Mouse (Mus musculus) midbrain, embryonic 11.5 days (tissue): Measurements from ENCODE around the gene Omp. TPM values are rescaled to one million over a fixed set of nuclear protein-coding genes. Genes with fewer than 3 reads are reported as not detected.

Experiments
- ATAC-seq: fragments of 200-750 bp; cut with Nextera tagmentation; 2 replicates; pipeline ENCODE4 v1.8.0; 2017; ENCODE audit warnings: moderate TSS enrichment, moderate library complexity; ENCODE audit not compliant: low FRiP score
- DNase-seq: peaks from one replicate; pipeline ENCODE4 v3.0.0; 2015; ENCODE audit warnings: low spot score; ENCODE audit errors: missing footprints
- H3K27ac ChIP-seq: fragments of 300-500 bp; sonication (generic); 2 replicates; pipeline ENCODE4 v1.5.1; 2014; ENCODE audit warnings: low read depth, low read length
- H3K27me3 ChIP-seq: fragments of 300-500 bp; sonication (generic); 2 replicates; pipeline ENCODE4 v1.6.1; 2014; ENCODE audit warnings: mild to moderate bottlenecking, low read length, moderate library complexity, mixed read lengths; ENCODE audit not compliant: control insufficient read depth, insufficient read depth
- H3K36me3 ChIP-seq: fragments of 300-500 bp; sonication (generic); 2 replicates; pipeline ENCODE4 v1.6.1; 2014; ENCODE audit warnings: mild to moderate bottlenecking, low read length, moderate library complexity, mixed read lengths; ENCODE audit not compliant: control insufficient read depth, insufficient read depth
- H3K4me1 ChIP-seq: fragments of 300-500 bp; sonication (generic); 2 replicates; pipeline ENCODE4 v1.6.1; 2014; ENCODE audit warnings: low read length; ENCODE audit not compliant: control insufficient read depth, insufficient read depth
- H3K4me2 ChIP-seq: fragments of 300-500 bp; sonication (generic); 2 replicates; pipeline ENCODE4 v1.6.1; 2014; ENCODE audit warnings: mild to moderate bottlenecking, moderate library complexity
- H3K4me3 ChIP-seq: fragments of 300-500 bp; sonication (generic); 2 replicates; pipeline ENCODE4 v1.5.1; 2014; ENCODE audit warnings: low read depth, low read length
- H3K9ac ChIP-seq: fragments of 300-500 bp; sonication (generic); 2 replicates; pipeline ENCODE4 v1.6.1; 2014; ENCODE audit warnings: low read length
- H3K9me3 ChIP-seq: fragments of 300-500 bp; sonication (generic); 2 replicates; pipeline ENCODE4 v1.6.1; 2016; ENCODE audit warnings: low read length; ENCODE audit not compliant: control insufficient read depth
- WGBS: fragments of 180-500 bp; shearing (Covaris S2); extraction: QIAGEN DNeasy Blood & Tissue Kit; methylation state at CpG from one replicate; pipeline ENCODE4 v1.1.7; 2014; 5-methylcytosine and 5-hydroxymethylcytosine counted together
- polyA plus RNA-seq: library from polyadenylated mRNA; unstranded; fragments of >200 nt; fragmentation: Nextera tagmentation; extraction: Ambion mirVana; gene quantifications from 2 replicates; pipeline ENCODE4 v1.2.1, GENCODE M21; 2014

Gene Omp
- polyA plus RNA-seq, 1 experiment from 2014 or later, result 0.18 TPM

GRCm38 (mm10) chr7:98103002-98103941, 42.0 kb downstream of the Omp start:
- no peak overlapping the region for H3K27ac ChIP-seq
- peak; percentile 98 for DNase-seq
- H3K36me3 ChIP-seq, result no peaks in the 10 kb centered on the region
- H3K27me3 ChIP-seq, result no peaks in the 10 kb centered on the region
- H3K9me3 ChIP-seq, result no peaks in the 10 kb centered on the region
- peak; percentile 84 for ATAC-seq
- WGBS, result 42% methylated on average over 10 of the region's 26 CpGs
- peaks cover 2% of the 10 kb centered on the region; the same call in 1 of the 2 replicates for H3K4me1 ChIP-seq
- H3K4me3 ChIP-seq, result peak overlapping the region; percentile 19; the same call in 1 of the 2 replicates
- H3K4me2 ChIP-seq, result peak overlapping the region; percentile 43
- H3K9ac ChIP-seq, result peak overlapping the region; percentile 68

GRCm38 (mm10) chr7:98102488-98102887, 42.8 kb downstream of the Omp start:
- no peaks in the 10 kb centered on the region for H3K9me3 ChIP-seq
- H3K4me1 ChIP-seq, result peaks cover 2% of the 10 kb centered on the region; the same call in 1 of the 2 replicates
- H3K27me3 ChIP-seq, result no peaks in the 10 kb centered on the region
- 92% methylated on average over 11 of the region's 11 CpGs for WGBS
- H3K4me2 ChIP-seq, result peak overlapping the region; percentile 43; the same call in 1 of the 2 replicates
- peaks cover 3% of the 10 kb centered on the region; the same call in 1 of the 2 replicates for H3K36me3 ChIP-seq
- H3K4me3 ChIP-seq, result no peak overlapping the region
- H3K9ac ChIP-seq, result peak overlapping the region; percentile 68
- H3K27ac ChIP-seq, result no peak overlapping the region
- no peak for DNase-seq
- peak; percentile 4; the same call in 1 of the 2 replicates for ATAC-seq

GRCm38 (mm10) chr7:98097557-98097956, 47.7 kb downstream of the Omp start:
- WGBS, result 93% methylated on average over 8 of the region's 8 CpGs
- H3K4me2 ChIP-seq, result no peak overlapping the region

GRCm38 (mm10) chr7:98095852-98096251, 49.5 kb downstream of the Omp start:
- Histone ChIP-seq H3K4me3 (no peak overlapping the region), H3K36me3 (peaks cover 10% of the 10 kb centered on the region; the same call in 1 of the 2 replicates), H3K9ac (no peak overlapping the region), H3K4me1 (no peaks in the 10 kb centered on the region), H3K27me3 (no peaks in the 10 kb centered on the region), H3K9me3 (no peaks in the 10 kb centered on the region), H3K4me2 (no peak overlapping the region), H3K27ac (no peak overlapping the region)
- 97% methylated on average over 4 of the region's 4 CpGs for WGBS
- DNase-seq, result no peak
- no peak for ATAC-seq

More at GRCm38 (mm10) chr7:98097557-98097956, 47.7 kb downstream of the Omp start:
- Histone ChIP-seq H3K4me3 (no peak overlapping the region), H3K36me3 (peaks cover 7% of the 10 kb centered on the region; the same call in 1 of the 2 replicates), H3K9ac (no peak overlapping the region), H3K27ac (no peak overlapping the region), H3K9me3 (no peaks in the 10 kb centered on the region), H3K27me3 (no peaks in the 10 kb centered on the region), H3K4me1 (peaks cover under 1% of the 10 kb centered on the region; the same call in 1 of the 2 replicates)
- no peak for DNase-seq
- no peak for ATAC-seq

Other genes with a start within 250 kb of the Omp start
- gene Gdpd4, start 225.5 kb downstream of the Omp start, polyA plus RNA-seq, result not detected in 2 replicates
- 10.1 and 11.1 TPM in 2 replicates for gene Myo7a, start 26.0 kb downstream of the Omp start, polyA plus RNA-seq
- gene Capn5, start 32.8 kb upstream of the Omp start, polyA plus RNA-seq, result 3.5 and 3.7 TPM in 2 replicates
- 0.07 TPM in 1 of 2 replicates, not detected in the other for gene B3gnt6, start 54.0 kb upstream of the Omp start, polyA plus RNA-seq
- gene Acer3, start 175.7 kb upstream of the Omp start, polyA plus RNA-seq, result 15.8 and 16.6 TPM in 2 replicates
- gene Tsku, start 215.8 kb upstream of the Omp start, polyA plus RNA-seq, result 7.3 and 7.7 TPM in 2 replicates